Mouse (Mus musculus): ENCODE results near the gene Scrn1. TPM values are rescaled to one million over a fixed set of nuclear protein-coding genes. Genes with fewer than 3 reads are reported as not detected.

The Scrn1 gene
- polyA plus RNA-seq, 1 experiment, result not detected

DNA sequence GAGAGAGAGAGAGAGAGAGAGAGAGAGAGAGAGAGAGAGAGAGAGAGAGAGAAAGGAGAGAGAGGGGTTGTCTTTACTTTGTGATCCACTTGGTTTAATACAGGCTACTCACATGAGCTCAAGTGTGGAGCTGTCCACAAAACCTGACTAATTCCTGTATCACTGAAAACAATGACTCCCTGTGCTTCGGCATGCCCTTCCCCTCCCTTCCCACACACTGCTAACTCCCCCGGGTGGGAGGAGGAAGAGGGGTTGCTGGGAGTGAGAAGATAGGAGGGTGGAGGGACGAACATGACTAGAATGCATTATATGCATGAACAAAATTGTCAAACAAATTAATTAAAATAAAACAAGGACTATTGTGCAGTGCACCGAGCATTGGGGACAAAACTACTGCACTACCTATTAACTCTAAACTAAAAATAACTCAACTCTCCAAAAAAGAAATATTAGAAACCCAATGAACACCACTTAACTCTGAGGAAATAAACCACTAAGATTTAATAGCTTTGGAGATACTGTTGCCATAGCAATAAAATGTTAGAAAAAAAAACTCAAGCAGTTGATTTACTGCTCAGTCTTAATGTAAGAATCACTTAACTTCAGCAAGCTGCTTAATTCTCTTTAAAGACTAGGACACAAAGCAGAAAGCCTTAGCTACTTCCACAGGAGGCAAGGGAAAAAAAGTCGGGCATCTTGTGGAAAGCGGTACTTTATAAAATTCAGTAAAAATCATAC lies 7.1 kb upstream of the Scrn1 start:
- H3K4me1 ChIP-seq (ENCODE audit: control insufficient read depth, insufficient read depth, low read length), result no peaks in the 10 kb centered on the region
- TF ChIP-seq POLR2A (IDR thresholded peaks at IDR 0.05; ENCODE audit: borderline replicate concordance, low read depth, low read length) (no peak), CTCF (IDR thresholded peaks at IDR 0.05; ENCODE audit: low read depth, low read length) (no peak)
- no peak overlapping the region for H3K27ac ChIP-seq (ENCODE audit: insufficient read depth, low read depth, low read length)
- H3K4me3 ChIP-seq (ENCODE audit: insufficient read depth, low read length), result no peak overlapping the region

- no peak overlapping the region for H3K4me3 ChIP-seq (ENCODE audit: insufficient read depth, low read length)
- no peak overlapping the region for H3K27ac ChIP-seq (ENCODE audit: insufficient read depth, low read depth, low read length)
- TF ChIP-seq CTCF (IDR thresholded peaks at IDR 0.05; ENCODE audit: low read depth, low read length) (no peak), POLR2A (IDR thresholded peaks at IDR 0.05; ENCODE audit: borderline replicate concordance, low read depth, low read length) (no peak)
- H3K4me1 ChIP-seq (ENCODE audit: control insufficient read depth, insufficient read depth, low read length), result peaks cover 3% of the 10 kb centered on the region; the same call in 1 of the 2 replicates
Measured at GRCm38 (mm10) chr6:54569776-54570175, 3.5 kb upstream of the Scrn1 start.

- Histone ChIP-seq H3K4me1 (ENCODE audit: control insufficient read depth, insufficient read depth, low read length) (peaks cover 3% of the 10 kb centered on the region; the same call in 1 of the 2 replicates), H3K4me3 (ENCODE audit: insufficient read depth, low read length) (peak overlapping the region; percentile 55), H3K27ac (ENCODE audit: insufficient read depth, low read depth, low read length) (no peak overlapping the region)
- TF ChIP-seq CTCF (IDR thresholded peaks at IDR 0.05; ENCODE audit: low read depth, low read length) (no peak), POLR2A (IDR thresholded peaks at IDR 0.05; ENCODE audit: borderline replicate concordance, low read depth, low read length) (no peak)
Measured at GRCm38 (mm10) chr6:54566546-54566919, 244 bp upstream of the Scrn1 start.

DNA sequence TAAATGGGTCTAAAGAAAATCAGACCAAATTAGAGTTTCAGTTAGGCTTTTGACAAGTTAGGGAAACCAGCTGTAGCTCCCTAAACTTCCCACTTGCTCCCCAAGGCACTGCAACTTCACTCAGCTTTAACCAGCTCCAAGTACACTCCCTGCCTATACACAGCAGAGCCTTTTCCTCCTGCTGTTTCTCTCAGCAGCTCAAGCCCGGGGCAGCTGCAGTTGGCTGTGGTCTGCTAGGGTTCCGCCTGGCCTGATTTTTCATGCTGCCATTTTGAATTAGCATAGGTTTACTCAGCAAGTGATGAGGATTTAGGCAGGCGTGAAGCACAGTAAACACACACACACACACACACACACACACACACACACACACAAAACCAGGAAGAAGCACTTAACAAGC lies 1.3 kb downstream of the Scrn1 start:
- Histone ChIP-seq H3K27ac (ENCODE audit: insufficient read depth, low read depth, low read length) (no peak overlapping the region), H3K4me3 (ENCODE audit: insufficient read depth, low read length) (no peak overlapping the region), H3K4me1 (ENCODE audit: control insufficient read depth, insufficient read depth, low read length) (peaks cover 3% of the 10 kb centered on the region; the same call in 1 of the 2 replicates)
- TF ChIP-seq POLR2A (IDR thresholded peaks at IDR 0.05; ENCODE audit: borderline replicate concordance, low read depth, low read length) (no peak), CTCF (IDR thresholded peaks at IDR 0.05; ENCODE audit: low read depth, low read length) (no peak)

DNA sequence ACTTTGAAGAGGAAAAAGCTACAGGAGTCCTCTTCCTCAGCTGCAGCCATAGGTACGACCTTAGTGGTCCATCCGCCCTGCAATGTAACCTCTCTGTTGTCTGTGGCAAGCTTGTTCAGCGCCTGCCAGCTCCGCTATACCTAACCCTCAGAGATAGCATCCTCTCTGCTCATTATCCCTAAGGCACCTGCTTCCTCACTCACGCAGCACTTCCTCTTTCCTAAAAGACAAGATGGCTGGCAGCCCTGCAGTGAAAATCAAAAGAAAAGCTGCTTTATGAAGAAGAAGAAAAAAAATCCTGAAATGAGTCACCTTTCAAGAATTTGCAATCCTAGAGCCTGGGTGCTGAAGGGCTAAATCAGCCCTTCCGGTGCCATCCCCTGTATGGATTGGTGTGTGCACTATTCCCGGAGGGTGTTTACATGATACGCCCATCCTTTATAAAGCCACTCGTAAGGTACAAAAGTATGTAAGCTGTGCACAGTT lies 1.7 kb downstream of the Scrn1 start:
- no peak overlapping the region for H3K4me3 ChIP-seq (ENCODE audit: insufficient read depth, low read length)
- H3K27ac ChIP-seq (ENCODE audit: insufficient read depth, low read depth, low read length), result no peak overlapping the region
- no peak for TF ChIP-seq POLR2A (IDR thresholded peaks at IDR 0.05; ENCODE audit: borderline replicate concordance, low read depth, low read length)
- no peak for TF ChIP-seq CTCF (IDR thresholded peaks at IDR 0.05; ENCODE audit: low read depth, low read length)
- peaks cover 3% of the 10 kb centered on the region; the same call in 1 of the 2 replicates for H3K4me1 ChIP-seq (ENCODE audit: control insufficient read depth, insufficient read depth, low read length)

DNA sequence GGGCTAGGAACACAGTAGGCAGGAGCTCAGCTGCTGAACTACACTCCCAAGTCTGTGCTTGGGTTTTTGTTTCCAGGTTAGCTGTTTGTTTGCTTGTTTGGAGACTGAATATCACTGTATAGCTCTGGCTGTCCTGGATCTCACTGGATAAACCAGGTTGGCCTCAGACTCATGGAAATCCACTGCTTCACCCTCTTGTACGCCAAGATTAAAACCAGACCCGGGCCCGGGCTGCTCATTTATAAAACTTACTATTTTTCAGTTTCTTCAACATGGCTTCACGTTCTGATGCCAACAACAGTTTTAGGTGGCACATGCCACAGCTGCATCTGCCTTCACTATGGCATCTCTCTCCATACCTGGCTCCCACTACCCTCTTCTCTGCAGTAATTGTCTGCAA lies 2.7 kb downstream of the Scrn1 start:
- H3K4me1 ChIP-seq (ENCODE audit: control insufficient read depth, insufficient read depth, low read length), result peaks cover 3% of the 10 kb centered on the region; the same call in 1 of the 2 replicates

GRCm38 (mm10) chr6:54562018-54562809 lies 4.1 kb downstream of the Scrn1 start:
- H3K27ac ChIP-seq (ENCODE audit: insufficient read depth, low read depth, low read length), result no peak overlapping the region
- H3K4me3 ChIP-seq (ENCODE audit: insufficient read depth, low read length), result no peak overlapping the region
- TF ChIP-seq POLR2A (IDR thresholded peaks at IDR 0.05; ENCODE audit: borderline replicate concordance, low read depth, low read length) (no peak), CTCF (IDR thresholded peaks at IDR 0.05; ENCODE audit: low read depth, low read length) (no peak)
- peaks cover 3% of the 10 kb centered on the region; the same call in 1 of the 2 replicates for H3K4me1 ChIP-seq (ENCODE audit: control insufficient read depth, insufficient read depth, low read length)

More for the DNA sequence above, 2.7 kb downstream of the Scrn1 start:
- TF ChIP-seq POLR2A (IDR thresholded peaks at IDR 0.05; ENCODE audit: borderline replicate concordance, low read depth, low read length) (no peak), CTCF (IDR thresholded peaks at IDR 0.05; ENCODE audit: low read depth, low read length) (no peak)
- Histone ChIP-seq H3K27ac (ENCODE audit: insufficient read depth, low read depth, low read length) (no peak overlapping the region), H3K4me3 (ENCODE audit: insufficient read depth, low read length) (no peak overlapping the region)

- Histone ChIP-seq H3K4me1 (ENCODE audit: control insufficient read depth, insufficient read depth, low read length) (no peaks in the 10 kb centered on the region), H3K27ac (ENCODE audit: insufficient read depth, low read depth, low read length) (no peak overlapping the region), H3K4me3 (ENCODE audit: insufficient read depth, low read length) (no peak overlapping the region)
- TF ChIP-seq CTCF (IDR thresholded peaks at IDR 0.05; ENCODE audit: low read depth, low read length) (no peak), POLR2A (IDR thresholded peaks at IDR 0.05; ENCODE audit: borderline replicate concordance, low read depth, low read length) (no peak)
Measured at GRCm38 (mm10) chr6:54558466-54558865, 7.8 kb downstream of the Scrn1 start.

- Histone ChIP-seq H3K27ac (ENCODE audit: insufficient read depth, low read depth, low read length) (no peak overlapping the region), H3K4me3 (ENCODE audit: insufficient read depth, low read length) (no peak overlapping the region), H3K4me1 (ENCODE audit: control insufficient read depth, insufficient read depth, low read length) (no peaks in the 10 kb centered on the region)
- TF ChIP-seq POLR2A (IDR thresholded peaks at IDR 0.05; ENCODE audit: borderline replicate concordance, low read depth, low read length) (no peak), CTCF (IDR thresholded peaks at IDR 0.05; ENCODE audit: low read depth, low read length) (no peak)
Measured at GRCm38 (mm10) chr6:54557671-54558070, 8.6 kb downstream of the Scrn1 start.

DNA sequence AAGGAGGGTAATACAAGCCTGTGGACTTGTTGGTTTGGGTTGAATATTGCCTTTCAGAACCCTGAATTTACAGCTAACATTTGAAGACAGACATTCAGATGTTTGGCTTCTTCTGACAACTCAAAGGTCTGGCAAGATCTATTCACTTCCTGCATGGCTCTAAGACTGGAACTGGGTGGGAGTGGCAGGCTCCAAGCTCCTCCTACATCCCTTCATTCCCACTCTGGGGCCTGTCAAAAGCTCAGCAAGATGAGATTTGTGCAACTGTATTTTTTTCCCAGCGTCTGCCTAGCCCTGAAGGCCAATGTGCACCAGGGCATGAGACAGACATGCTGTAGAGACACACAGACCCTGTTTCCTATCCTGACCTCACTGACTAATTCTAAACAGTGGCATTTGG lies 10.5 kb downstream of the Scrn1 start:
- no peak overlapping the region for H3K27ac ChIP-seq (ENCODE audit: insufficient read depth, low read depth, low read length)
- H3K4me3 ChIP-seq (ENCODE audit: insufficient read depth, low read length), result no peak overlapping the region
- H3K4me1 ChIP-seq (ENCODE audit: control insufficient read depth, insufficient read depth, low read length), result no peaks in the 10 kb centered on the region
- TF ChIP-seq POLR2A (IDR thresholded peaks at IDR 0.05; ENCODE audit: borderline replicate concordance, low read depth, low read length) (no peak), CTCF (IDR thresholded peaks at IDR 0.05; ENCODE audit: low read depth, low read length) (no peak)
